Mouse (Mus musculus) olfactory bulb, adult 2 months (tissue): ENCODE measurements around the gene Cd247.

ENCODE experiments used
- CTCF ChIP-seq: fragments of 200-500 bp; IDR thresholded peaks from 2 replicates; pipeline ENCODE4 v1.5.1; 2012; ENCODE audit warnings: low read depth, mild to moderate bottlenecking, low read length, moderate library complexity; ENCODE audit not compliant: insufficient read depth
- POLR2A ChIP-seq: fragments of 200-500 bp; IDR thresholded peaks from 2 replicates; pipeline ENCODE4 v1.6.1; 2012; ENCODE audit warnings: mild to moderate bottlenecking, low read depth, low read length, moderate library complexity; ENCODE audit not compliant: insufficient read depth

DNA sequence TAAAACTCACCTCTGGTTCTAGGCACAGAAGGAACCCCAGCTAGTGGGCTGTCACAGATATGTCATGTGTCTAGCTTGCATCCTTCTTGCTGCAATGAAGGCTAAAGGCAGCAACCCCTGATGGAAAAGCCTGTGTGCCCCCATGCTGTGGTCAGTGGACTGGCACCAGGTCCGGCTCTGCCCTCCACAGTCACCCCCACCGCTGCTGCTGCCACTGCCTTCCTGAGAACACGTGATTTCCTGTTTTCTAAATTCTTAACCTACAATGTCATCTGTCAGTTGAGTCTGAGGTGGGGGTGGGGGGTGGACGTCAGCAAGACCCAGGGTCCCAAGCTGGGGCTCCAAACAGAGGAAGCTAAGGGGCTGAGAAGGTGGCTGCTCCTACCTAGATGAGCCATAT is 60.4 kb downstream of the Cd247 start:
- TF ChIP-seq CTCF, result no peak
- TF ChIP-seq POLR2A, result no peak
